Mouse (Mus musculus) embryonic facial prominence, embryonic 11.5 days (tissue): ENCODE results near the gene Aff3. TPM values are rescaled to one million over a fixed set of nuclear protein-coding genes. Genes with fewer than 3 reads are reported as not detected.

ENCODE experiments used
- ATAC-seq: fragments of 200-750 bp; cut with Nextera tagmentation; replicated peaks from 2 replicates; pipeline ENCODE4 v1.8.0; 2017; ENCODE audit warnings: low read depth; ENCODE audit not compliant: insufficient number of reproducible peaks, low FRiP score, low TSS enrichment
- DNase-seq: peaks from one replicate; pipeline ENCODE4 v3.0.0-alpha.2; 2015; ENCODE audit warnings: low spot score
- H3K27ac ChIP-seq: fragments of 300-500 bp; sonication (generic); replicated peaks from 2 replicates; pipeline ENCODE4 v1.5.1; 2014; ENCODE audit warnings: mild to moderate bottlenecking, low read depth, low read length, control low read depth
- H3K27me3 ChIP-seq: fragments of 300-500 bp; sonication (generic); 2 replicates; pipeline ENCODE4 v1.6.1; 2014; ENCODE audit warnings: mild to moderate bottlenecking, low read length, moderate library complexity, mixed read lengths; ENCODE audit not compliant: control insufficient read depth, insufficient read depth
- H3K36me3 ChIP-seq: fragments of 300-500 bp; sonication (generic); replicated peaks from 2 replicates; pipeline ENCODE4 v1.6.1; 2014; ENCODE audit warnings: low read depth, mild to moderate bottlenecking, low read length, moderate library complexity, mixed read lengths; ENCODE audit not compliant: control insufficient read depth, insufficient read depth
- H3K4me1 ChIP-seq: fragments of 300-500 bp; sonication (generic); 2 replicates; pipeline ENCODE4 v1.6.1; 2014; ENCODE audit warnings: low read length, mixed read lengths; ENCODE audit not compliant: control insufficient read depth, insufficient read depth
- H3K4me2 ChIP-seq: fragments of 300-500 bp; sonication (generic); 2 replicates; pipeline ENCODE4 v1.6.1; 2014; ENCODE audit warnings: low read depth, mild to moderate bottlenecking, control low read depth, low read length, moderate library complexity
- H3K4me3 ChIP-seq: fragments of 300-500 bp; sonication (generic); 2 replicates; pipeline ENCODE4 v1.5.1; 2014; ENCODE audit warnings: low read depth, low read length, control low read depth
- H3K9ac ChIP-seq: fragments of 300-500 bp; sonication (generic); replicated peaks from 2 replicates; pipeline ENCODE4 v1.6.1; 2014; ENCODE audit warnings: mild to moderate bottlenecking, control low read depth, low read length
- H3K9me3 ChIP-seq: fragments of 300-500 bp; sonication (generic); replicated peaks from 2 replicates; pipeline ENCODE4 v1.6.1; 2016; ENCODE audit warnings: mild to moderate bottlenecking, low read length, inconsistent platforms, mixed read lengths; ENCODE audit not compliant: control insufficient read depth
- WGBS: fragments of 180-500 bp; shearing (Covaris S2); extraction: QIAGEN DNeasy Blood & Tissue Kit; methylation state at CpG from one replicate; pipeline ENCODE4 v1.1.7; 2014; 5-methylcytosine and 5-hydroxymethylcytosine counted together
- polyA plus RNA-seq: library from polyadenylated mRNA; unstranded; fragments of >200 nt; fragmentation: Nextera tagmentation; extraction: Ambion mirVana; gene quantifications from 2 replicates; pipeline ENCODE4 v1.2.1, GENCODE M21; 2014

Gene Aff3
- polyA plus RNA-seq, 1 experiment from 2014 or later: 17.5 TPM

DNA sequence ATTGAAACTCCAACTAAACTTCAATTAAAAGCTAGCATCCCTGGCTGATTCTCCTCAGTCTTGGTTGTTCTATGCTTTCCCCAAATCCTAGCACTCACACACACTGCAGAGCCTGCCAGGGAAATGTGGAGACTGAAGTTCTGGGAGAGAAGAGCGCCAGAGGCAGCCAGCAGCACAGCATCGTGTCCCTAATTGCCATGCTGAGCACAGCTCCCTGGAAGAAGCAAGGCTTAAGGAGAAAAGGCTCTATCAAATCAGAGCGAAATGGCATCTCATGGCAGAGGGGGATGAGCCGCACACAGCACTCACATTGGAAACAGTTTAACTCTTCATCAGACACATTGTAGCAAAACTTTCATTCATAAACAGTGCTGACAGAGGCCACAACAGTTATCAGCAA is 254.3 kb downstream of the Aff3 start:
- ATAC-seq (no peak), DNase-seq (no peak)
- H3K4me1 ChIP-seq: no peaks in the 10 kb centered on the region
- H3K9me3 ChIP-seq: no peaks in the 10 kb centered on the region
- H3K4me3 ChIP-seq: no peak overlapping the region
- 0 out of 2 replicates have a peak overlapping the region, but pooled peaks have one; percentile 1 for H3K9ac ChIP-seq
- H3K36me3 ChIP-seq: no peaks in the 10 kb centered on the region
- no peak overlapping the region for H3K27ac ChIP-seq
- 30% methylated on average over 4 of the region's 4 CpGs for WGBS
- no peak overlapping the region for H3K4me2 ChIP-seq
- no peaks in the 10 kb centered on the region for H3K27me3 ChIP-seq

DNA sequence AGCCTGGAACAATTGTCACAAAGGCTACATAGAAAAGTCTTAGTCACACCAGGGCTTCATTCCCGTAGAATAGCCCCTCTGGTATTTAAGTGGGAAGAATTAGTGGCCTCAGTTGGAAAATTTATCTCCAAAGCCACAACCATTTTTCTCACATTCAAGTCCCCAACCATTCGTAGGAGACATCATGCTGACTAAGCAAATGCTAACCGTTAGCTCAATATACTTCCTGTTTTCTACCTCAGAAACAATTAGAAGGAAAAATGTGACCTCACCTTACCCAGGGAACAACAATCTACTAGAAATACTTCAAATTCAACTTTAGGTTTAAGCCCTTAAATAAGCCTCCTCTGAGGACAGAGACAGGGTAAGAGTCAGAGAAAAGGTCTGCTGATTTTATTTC is 256.5 kb downstream of the Aff3 start:
- ATAC-seq: no peak
- no peak overlapping the region for H3K9ac ChIP-seq
- no peaks in the 10 kb centered on the region for H3K27me3 ChIP-seq
- no peaks in the 10 kb centered on the region for H3K9me3 ChIP-seq
- no peaks in the 10 kb centered on the region for H3K36me3 ChIP-seq
- no peak overlapping the region for H3K4me3 ChIP-seq
- no peak overlapping the region for H3K27ac ChIP-seq
- no peaks in the 10 kb centered on the region for H3K4me1 ChIP-seq
- WGBS: 81% methylated on average over 3 of the region's 3 CpGs
- no peak for DNase-seq
- H3K4me2 ChIP-seq: no peak overlapping the region

DNA sequence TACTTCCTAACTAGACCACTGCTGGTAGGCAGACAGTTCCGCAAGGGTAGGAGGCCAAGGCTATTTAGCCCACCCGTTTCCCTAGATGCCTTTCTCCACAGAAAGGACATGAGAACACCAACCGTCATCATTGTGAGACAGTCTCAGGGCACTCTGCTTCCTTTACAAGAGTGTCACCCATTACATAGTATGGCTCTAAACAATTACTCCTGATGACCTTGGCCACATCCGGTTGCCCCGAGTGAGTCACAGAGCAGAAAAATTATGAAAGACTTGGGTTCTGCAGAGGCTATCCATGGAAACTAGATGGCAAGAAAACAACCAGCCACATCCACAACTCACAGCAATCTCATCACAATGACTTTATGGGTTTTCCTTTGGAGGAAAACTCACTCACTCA is 261.0 kb downstream of the Aff3 start:
- Histone ChIP-seq H3K4me3 (no peak overlapping the region), H3K27ac (no peak overlapping the region), H3K9me3 (no peaks in the 10 kb centered on the region), H3K27me3 (no peaks in the 10 kb centered on the region), H3K9ac (no peak overlapping the region), H3K4me1 (no peaks in the 10 kb centered on the region), H3K4me2 (no peak overlapping the region), H3K36me3 (no peaks in the 10 kb centered on the region)
- 71% methylated on average over 5 of the region's 5 CpGs for WGBS
- no peak for DNase-seq
- no peak for ATAC-seq

DNA sequence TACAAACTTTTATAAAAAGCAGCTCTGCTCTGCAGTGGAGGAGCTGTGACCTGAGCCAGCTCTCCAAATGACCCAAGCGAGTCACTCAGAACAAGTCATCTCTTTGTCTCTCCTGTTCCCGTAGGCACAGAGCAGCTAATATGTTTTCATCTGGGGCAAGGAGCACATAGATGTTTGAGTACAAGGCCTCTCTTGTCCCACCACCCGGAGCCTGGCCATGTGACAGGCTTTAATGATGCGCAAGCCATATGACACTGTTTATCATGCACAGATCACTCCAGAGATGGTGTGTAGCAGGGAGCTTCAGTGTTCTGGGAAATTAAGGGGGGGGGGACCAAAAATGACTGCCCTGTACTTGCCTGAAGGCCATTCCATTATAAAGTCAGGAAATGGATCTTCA is 262.9 kb downstream of the Aff3 start:
- ATAC-seq (0 out of 2 replicates have a peak, but pooled peaks have one; percentile 34), DNase-seq (peak; percentile 30)
- Histone ChIP-seq H3K27me3 (no peaks in the 10 kb centered on the region), H3K4me2 (no peak overlapping the region), H3K36me3 (no peaks in the 10 kb centered on the region), H3K4me3 (no peak overlapping the region), H3K9ac (no peak overlapping the region), H3K4me1 (no peaks in the 10 kb centered on the region), H3K27ac (no peak overlapping the region), H3K9me3 (no peaks in the 10 kb centered on the region)
- 22% methylated on average over 4 of the region's 4 CpGs for WGBS

DNA sequence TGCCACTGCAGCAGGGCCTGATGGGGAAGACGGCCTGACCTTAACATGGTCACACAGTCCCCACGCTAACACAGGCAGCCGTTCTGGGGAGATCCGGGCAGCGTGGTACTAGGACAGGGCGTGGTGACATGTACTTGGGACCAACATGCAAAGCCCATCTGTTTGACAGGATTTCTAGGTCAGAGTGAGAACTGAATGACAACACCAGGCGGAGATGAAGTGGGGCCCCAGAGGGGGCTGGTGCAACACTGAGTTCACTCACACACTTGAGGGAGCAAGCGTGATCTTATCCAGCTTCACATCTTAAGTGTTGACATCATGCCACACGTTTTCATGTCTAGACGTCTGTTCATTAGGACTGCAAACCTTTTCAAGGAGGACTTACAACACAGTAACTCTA is 265.5 kb downstream of the Aff3 start:
- H3K9me3 ChIP-seq: no peaks in the 10 kb centered on the region
- no peak for DNase-seq
- H3K27ac ChIP-seq: no peak overlapping the region
- WGBS: 89% methylated on average over 10 of the region's 10 CpGs
- ATAC-seq: no peak
- H3K4me3 ChIP-seq: no peak overlapping the region
- H3K9ac ChIP-seq: no peak overlapping the region
- no peak overlapping the region for H3K4me2 ChIP-seq
- no peaks in the 10 kb centered on the region for H3K27me3 ChIP-seq
- H3K36me3 ChIP-seq: no peaks in the 10 kb centered on the region
- H3K4me1 ChIP-seq: peaks cover 4% of the 10 kb centered on the region; the same call in 1 of the 2 replicates

DNA sequence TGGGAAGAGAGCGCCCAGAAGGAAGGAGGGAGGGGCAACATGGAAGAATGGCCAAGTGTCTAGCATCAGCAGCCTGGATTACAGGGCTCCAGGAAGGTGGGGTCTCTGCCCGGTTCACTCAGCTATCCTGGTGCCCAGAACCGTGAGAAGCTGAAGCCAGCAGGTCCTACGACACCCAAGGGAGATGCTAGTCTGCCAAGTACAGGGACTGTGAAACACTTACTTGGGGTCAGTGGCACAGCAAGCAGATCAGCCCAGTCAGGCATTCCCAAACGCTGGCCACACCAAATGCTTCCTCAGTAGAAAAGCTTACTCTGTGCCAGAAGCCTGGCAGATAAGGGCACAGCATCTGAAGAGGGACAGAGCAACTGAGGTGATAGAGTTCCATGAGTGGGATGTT is 266.2 kb downstream of the Aff3 start:
- DNase-seq (no peak), ATAC-seq (no peak; the same call in 1 of the 2 replicates)
- H3K9ac ChIP-seq: no peak overlapping the region
- H3K9me3 ChIP-seq: no peaks in the 10 kb centered on the region
- no peaks in the 10 kb centered on the region for H3K27me3 ChIP-seq
- no peaks in the 10 kb centered on the region for H3K36me3 ChIP-seq
- H3K4me1 ChIP-seq: peaks cover 4% of the 10 kb centered on the region; the same call in 1 of the 2 replicates
- no peak overlapping the region for H3K4me2 ChIP-seq
- 70% methylated on average over 5 of the region's 5 CpGs for WGBS
- H3K4me3 ChIP-seq: no peak overlapping the region
- no peak overlapping the region for H3K27ac ChIP-seq

DNA sequence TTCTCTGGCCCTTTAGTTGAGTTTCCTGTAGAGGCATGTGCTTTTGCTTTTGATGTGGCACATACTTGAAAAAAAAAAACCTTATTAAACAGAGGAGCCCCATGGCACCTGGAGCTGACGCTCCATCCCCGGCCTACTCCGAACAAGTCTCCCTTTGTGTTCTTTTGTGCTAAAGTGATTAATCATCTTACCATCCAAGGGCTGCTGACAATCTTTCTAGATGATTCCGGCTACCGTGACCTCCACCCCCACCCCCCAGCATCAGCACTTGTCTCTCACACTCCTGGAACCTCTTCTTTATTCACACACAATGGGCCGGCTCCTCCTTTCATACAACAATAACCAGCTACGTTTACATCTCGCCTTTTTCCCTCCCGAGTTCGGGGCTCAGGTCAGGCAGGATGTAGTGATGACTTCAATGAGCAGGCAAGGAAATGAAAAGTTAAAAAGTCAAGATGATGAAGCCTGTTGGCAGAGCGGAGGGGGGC is 269.5 kb downstream of the Aff3 start:
- Histone ChIP-seq H3K9me3 (no peaks in the 10 kb centered on the region), H3K4me1 (peaks cover 6% of the 10 kb centered on the region; the same call in 1 of the 2 replicates), H3K4me3 (no peak overlapping the region), H3K9ac (no peak overlapping the region), H3K27ac (no peak overlapping the region), H3K27me3 (no peaks in the 10 kb centered on the region), H3K4me2 (no peak overlapping the region), H3K36me3 (no peaks in the 10 kb centered on the region)
- WGBS: 29% methylated on average over 11 of the region's 11 CpGs
- ATAC-seq (no peak), DNase-seq (no peak)

DNA sequence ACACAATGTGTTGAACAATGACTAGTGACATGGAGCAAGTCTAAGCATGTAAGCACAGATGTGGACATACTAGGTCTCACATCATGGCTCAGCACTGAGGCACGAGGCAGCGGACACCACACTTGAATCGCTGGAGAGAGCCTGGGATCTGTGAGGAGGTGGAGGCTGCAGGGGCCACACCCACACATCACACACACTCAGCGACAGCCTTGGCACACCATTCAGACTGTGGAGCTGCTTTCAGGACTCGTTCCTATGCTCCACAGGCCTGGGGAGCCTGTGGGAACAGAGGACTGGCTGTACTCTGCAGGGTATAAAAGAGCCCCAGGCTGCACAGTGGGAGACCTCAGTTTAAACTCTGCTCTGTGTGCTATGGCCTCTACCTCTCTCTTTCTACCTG is 270.3 kb downstream of the Aff3 start:
- H3K4me1 ChIP-seq: peaks cover 6% of the 10 kb centered on the region; the same call in 1 of the 2 replicates
- no peak for DNase-seq
- no peak overlapping the region for H3K4me3 ChIP-seq
- no peaks in the 10 kb centered on the region for H3K27me3 ChIP-seq
- H3K36me3 ChIP-seq: no peaks in the 10 kb centered on the region
- no peaks in the 10 kb centered on the region for H3K9me3 ChIP-seq
- no peak overlapping the region for H3K9ac ChIP-seq
- no peak overlapping the region for H3K4me2 ChIP-seq
- ATAC-seq: no peak; the same call in 1 of the 2 replicates
- 29% methylated on average over 5 of the region's 5 CpGs for WGBS
- H3K27ac ChIP-seq: no peak overlapping the region; the same call in 1 of the 2 replicates
